Mouse (Mus musculus): ENCODE measurements at regions not wholly inside any gene's neighbourhood (a gene's known extent, or its start where the extent isn't known, plus 50 kb on each side); places are given as distances from the start of the nearest gene placed in this dataset.
A peak's percentile ranks its signal among the peaks of the same experiment; 100 is the strongest.

DNA sequence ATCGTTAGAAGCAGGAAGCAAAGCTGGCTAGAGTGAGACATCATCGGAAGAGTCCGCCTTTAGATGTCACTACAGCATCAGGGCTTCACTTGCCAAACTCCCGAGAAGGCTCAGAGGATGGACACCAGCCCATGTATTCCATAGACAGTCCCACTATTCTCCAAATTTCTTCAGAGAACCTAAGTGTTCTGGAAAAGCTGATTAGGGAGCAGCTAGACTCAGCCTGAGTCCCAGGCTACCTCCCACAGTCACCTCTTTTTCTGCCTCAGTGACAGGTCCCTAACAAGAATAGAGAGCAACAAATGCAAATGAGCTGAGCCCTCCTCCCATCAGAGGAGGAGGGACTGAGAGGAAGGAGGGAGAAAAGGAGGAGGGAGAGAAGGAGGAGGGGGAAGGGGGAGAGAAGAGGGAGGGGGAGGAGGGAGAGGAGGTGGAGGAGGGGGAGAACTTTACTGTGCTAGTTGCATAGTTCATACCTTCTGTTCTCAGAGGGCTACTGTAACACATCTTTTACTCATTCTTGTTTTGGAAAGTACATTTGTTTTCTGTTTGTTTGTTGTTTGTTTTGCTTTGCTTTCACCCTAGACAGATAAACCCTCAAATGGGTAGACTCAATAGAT lies 465.8 kb downstream of the Tmem182 start:
- Histone ChIP-seq H3K36me3 (ENCODE audit: control insufficient read depth, insufficient read depth, low read length) (no peaks in the 10 kb centered on the region), H3K4me3 (ENCODE audit: low read depth, low read length) (no peak overlapping the region), H3K27ac (ENCODE audit: low read length) (no peak overlapping the region), H3K4me1 (ENCODE audit: control insufficient read depth, insufficient read depth, low read length) (peaks cover 26% of the 10 kb centered on the region), H3K27me3 (ENCODE audit: control insufficient read depth, insufficient read depth, low read depth, low read length) (no peaks in the 10 kb centered on the region), H3K9ac (ENCODE audit: low read depth, low read length) (no peak overlapping the region), H3K4me2 (ENCODE audit: low read length) (no peak overlapping the region), H3K9me3 (replicated peaks; ENCODE audit: control insufficient read depth, low read length, poor library complexity, severe bottlenecking) (no peaks in the 10 kb centered on the region)
- peak; percentile 73 for ATAC-seq
- WGBS, result 4% methylated on average over 4 of the region's 4 CpGs

DNA sequence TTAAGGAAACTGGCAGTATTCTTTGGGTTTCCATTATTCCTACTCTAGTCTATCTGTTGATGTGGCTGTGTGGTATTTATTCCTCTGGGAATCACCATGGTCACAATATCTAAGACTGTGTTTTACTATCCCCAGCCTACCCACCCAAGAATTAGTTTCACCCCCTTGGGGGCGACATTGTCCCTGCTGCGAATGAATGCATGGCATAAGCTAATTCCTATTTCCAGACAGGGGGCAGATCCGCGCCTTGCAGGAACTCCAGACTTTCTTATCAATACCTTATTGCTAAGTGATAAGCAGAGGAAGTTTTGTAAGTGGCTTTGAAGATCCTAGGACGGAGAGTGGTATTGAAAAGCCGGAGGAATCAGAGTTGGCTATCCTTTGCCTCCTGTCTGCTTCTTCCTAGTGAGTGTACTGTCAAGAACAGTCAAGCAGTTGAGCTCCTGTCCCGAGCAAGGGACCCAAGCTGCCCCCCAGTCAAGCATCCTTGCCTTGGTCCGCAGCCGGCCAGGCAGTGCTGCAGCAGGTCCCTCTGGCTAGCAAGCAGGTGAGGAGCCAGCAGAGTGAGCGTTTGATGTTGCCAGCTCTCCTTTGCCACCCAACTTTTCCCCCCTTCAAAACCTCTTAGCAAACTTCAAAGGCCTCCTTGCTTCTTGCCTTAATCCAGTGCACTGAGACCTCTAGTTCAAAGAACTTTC lies 469.3 kb downstream of the Tmem182 start:
- Histone ChIP-seq H3K4me1 (ENCODE audit: control insufficient read depth, insufficient read depth, low read length) (peaks cover 30% of the 10 kb centered on the region), H3K9ac (ENCODE audit: low read depth, low read length) (peak overlapping the region; percentile 26; the same call in 1 of the 2 replicates), H3K27ac (ENCODE audit: low read length) (peak overlapping the region; percentile 33), H3K9me3 (replicated peaks; ENCODE audit: control insufficient read depth, low read length, poor library complexity, severe bottlenecking) (no peaks in the 10 kb centered on the region; the same call in 1 of the 2 replicates), H3K36me3 (ENCODE audit: control insufficient read depth, insufficient read depth, low read length) (no peaks in the 10 kb centered on the region), H3K4me3 (ENCODE audit: low read depth, low read length) (peak overlapping the region; percentile 4; the same call in 1 of the 2 replicates), H3K27me3 (ENCODE audit: control insufficient read depth, insufficient read depth, low read depth, low read length) (no peaks in the 10 kb centered on the region), H3K4me2 (ENCODE audit: low read length) (peak overlapping the region; percentile 45)
- WGBS, result 2% methylated on average over 10 of the region's 10 CpGs
- peak; percentile 69; the same call in 1 of the 2 replicates for ATAC-seq

DNA sequence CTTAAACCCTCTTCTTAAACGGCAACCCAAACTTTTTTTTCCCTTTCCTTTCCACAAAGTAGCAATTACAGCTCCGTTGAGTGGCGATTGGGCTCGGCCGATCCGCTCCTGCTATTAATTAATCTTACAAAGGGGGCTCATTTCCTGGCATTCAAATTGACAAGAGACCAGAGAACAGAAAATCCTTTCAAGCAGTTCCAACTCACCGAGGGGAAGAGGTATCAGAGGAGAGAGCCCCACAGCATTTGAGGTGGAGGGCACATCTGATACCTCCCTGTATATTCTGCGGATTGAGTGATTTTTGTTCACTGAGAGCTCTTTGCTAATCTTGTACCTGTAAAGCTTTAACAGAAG lies 469.8 kb downstream of the Tmem182 start:
- Histone ChIP-seq H3K4me3 (ENCODE audit: low read depth, low read length) (peak overlapping the region; percentile 4; the same call in 1 of the 2 replicates), H3K36me3 (ENCODE audit: control insufficient read depth, insufficient read depth, low read length) (no peaks in the 10 kb centered on the region), H3K9me3 (replicated peaks; ENCODE audit: control insufficient read depth, low read length, poor library complexity, severe bottlenecking) (peaks cover 3% of the 10 kb centered on the region; the same call in 1 of the 2 replicates), H3K27me3 (ENCODE audit: control insufficient read depth, insufficient read depth, low read depth, low read length) (no peaks in the 10 kb centered on the region), H3K27ac (ENCODE audit: low read length) (peak overlapping the region; percentile 33), H3K9ac (ENCODE audit: low read depth, low read length) (peak overlapping the region; percentile 35; the same call in 1 of the 2 replicates), H3K4me1 (ENCODE audit: control insufficient read depth, insufficient read depth, low read length) (peaks cover 30% of the 10 kb centered on the region), H3K4me2 (ENCODE audit: low read length) (peak overlapping the region; percentile 45)
- 2% methylated on average over 8 of the region's 8 CpGs for WGBS
- no peak for ATAC-seq

GRCm38 (mm10) chr1:41275642-41276041 lies 470.2 kb downstream of the Tmem182 start:
- no peaks in the 10 kb centered on the region for H3K36me3 ChIP-seq (ENCODE audit: control insufficient read depth, insufficient read depth, low read length)
- 6% methylated on average over 6 of the region's 6 CpGs for WGBS
- peak overlapping the region; percentile 45 for H3K4me2 ChIP-seq (ENCODE audit: low read length)
- ATAC-seq, result no peak
- peaks cover 4% of the 10 kb centered on the region; the same call in 1 of the 2 replicates for H3K9me3 ChIP-seq (replicated peaks; ENCODE audit: control insufficient read depth, low read length, poor library complexity, severe bottlenecking)
- H3K4me3 ChIP-seq (ENCODE audit: low read depth, low read length), result no peak overlapping the region
- peaks cover 30% of the 10 kb centered on the region for H3K4me1 ChIP-seq (ENCODE audit: control insufficient read depth, insufficient read depth, low read length)
- H3K9ac ChIP-seq (ENCODE audit: low read depth, low read length), result no peak overlapping the region; the same call in 1 of the 2 replicates
- no peaks in the 10 kb centered on the region for H3K27me3 ChIP-seq (ENCODE audit: control insufficient read depth, insufficient read depth, low read depth, low read length)
- H3K27ac ChIP-seq (ENCODE audit: low read length), result peak overlapping the region; percentile 33

DNA sequence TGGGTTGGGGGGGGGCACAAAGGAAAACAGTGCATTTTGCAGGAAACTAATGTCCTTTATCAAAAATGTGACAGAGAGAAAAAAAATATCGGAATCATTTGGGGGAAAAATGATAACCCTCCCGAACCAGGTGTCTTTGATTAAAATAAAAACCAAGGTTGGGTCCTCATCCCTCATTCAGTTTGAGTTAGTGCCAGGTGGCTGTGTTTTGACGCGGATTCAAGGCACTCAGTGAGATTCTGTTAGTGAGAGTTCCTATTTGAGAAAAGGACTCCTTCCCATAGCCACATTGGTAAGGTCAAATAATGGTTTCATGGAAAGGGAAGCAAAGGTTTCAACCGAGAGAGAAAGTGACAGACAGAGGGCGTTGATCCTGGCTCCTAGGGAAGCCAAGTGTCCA lies 470.9 kb downstream of the Tmem182 start:
- Histone ChIP-seq H3K9me3 (replicated peaks; ENCODE audit: control insufficient read depth, low read length, poor library complexity, severe bottlenecking) (peaks cover 4% of the 10 kb centered on the region; the same call in 1 of the 2 replicates), H3K4me2 (ENCODE audit: low read length) (no peak overlapping the region), H3K27me3 (ENCODE audit: control insufficient read depth, insufficient read depth, low read depth, low read length) (no peaks in the 10 kb centered on the region), H3K9ac (ENCODE audit: low read depth, low read length) (no peak overlapping the region), H3K4me3 (ENCODE audit: low read depth, low read length) (no peak overlapping the region), H3K4me1 (ENCODE audit: control insufficient read depth, insufficient read depth, low read length) (peaks cover 27% of the 10 kb centered on the region), H3K27ac (ENCODE audit: low read length) (no peak overlapping the region), H3K36me3 (ENCODE audit: control insufficient read depth, insufficient read depth, low read length) (no peaks in the 10 kb centered on the region)
- no peak for ATAC-seq
- 37% methylated on average over 6 of the region's 6 CpGs for WGBS

GRCm38 (mm10) chr1:41285221-41285620 lies 479.8 kb downstream of the Tmem182 start:
- no peak for ATAC-seq
- H3K27me3 ChIP-seq (ENCODE audit: control insufficient read depth, insufficient read depth, low read depth, low read length), result no peaks in the 10 kb centered on the region
- H3K4me3 ChIP-seq (ENCODE audit: low read depth, low read length), result no peak overlapping the region
- no peak overlapping the region for H3K4me2 ChIP-seq (ENCODE audit: low read length)
- no peak overlapping the region for H3K27ac ChIP-seq (ENCODE audit: low read length)
- H3K36me3 ChIP-seq (ENCODE audit: control insufficient read depth, insufficient read depth, low read length), result no peaks in the 10 kb centered on the region
- H3K9ac ChIP-seq (ENCODE audit: low read depth, low read length), result no peak overlapping the region
- 82% methylated on average over 9 of the region's 9 CpGs for WGBS
- 0 out of 2 replicates have a peak, but pooled peaks cover 2% of the 10 kb centered on the region for H3K9me3 ChIP-seq (replicated peaks; ENCODE audit: control insufficient read depth, low read length, poor library complexity, severe bottlenecking)
- H3K4me1 ChIP-seq (ENCODE audit: control insufficient read depth, insufficient read depth, low read length), result no peaks in the 10 kb centered on the region

GRCm38 (mm10) chr1:41286221-41286620 lies 480.8 kb downstream of the Tmem182 start:
- Histone ChIP-seq H3K27me3 (ENCODE audit: control insufficient read depth, insufficient read depth, low read depth, low read length) (no peaks in the 10 kb centered on the region), H3K36me3 (ENCODE audit: control insufficient read depth, insufficient read depth, low read length) (no peaks in the 10 kb centered on the region), H3K4me2 (ENCODE audit: low read length) (no peak overlapping the region), H3K9ac (ENCODE audit: low read depth, low read length) (no peak overlapping the region), H3K4me1 (ENCODE audit: control insufficient read depth, insufficient read depth, low read length) (no peaks in the 10 kb centered on the region), H3K27ac (ENCODE audit: low read length) (no peak overlapping the region), H3K9me3 (replicated peaks; ENCODE audit: control insufficient read depth, low read length, poor library complexity, severe bottlenecking) (no peaks in the 10 kb centered on the region), H3K4me3 (ENCODE audit: low read depth, low read length) (no peak overlapping the region)
- WGBS, result 93% methylated on average over 9 of the region's 9 CpGs
- no peak for ATAC-seq

- H3K9ac ChIP-seq (ENCODE audit: low read depth, low read length), result no peak overlapping the region
- H3K36me3 ChIP-seq (ENCODE audit: control insufficient read depth, insufficient read depth, low read length), result no peaks in the 10 kb centered on the region
- H3K27ac ChIP-seq (ENCODE audit: low read length), result no peak overlapping the region
- ATAC-seq, result no peak
- H3K27me3 ChIP-seq (ENCODE audit: control insufficient read depth, insufficient read depth, low read depth, low read length), result no peaks in the 10 kb centered on the region
- H3K4me1 ChIP-seq (ENCODE audit: control insufficient read depth, insufficient read depth, low read length), result no peaks in the 10 kb centered on the region
- no peaks in the 10 kb centered on the region for H3K9me3 ChIP-seq (replicated peaks; ENCODE audit: control insufficient read depth, low read length, poor library complexity, severe bottlenecking)
- 14% methylated on average over 3 of the region's 3 CpGs for WGBS
- H3K4me3 ChIP-seq (ENCODE audit: low read depth, low read length), result no peak overlapping the region
- H3K4me2 ChIP-seq (ENCODE audit: low read length), result no peak overlapping the region
Measured at GRCm38 (mm10) chr1:41326861-41327480, 521.6 kb downstream of the Tmem182 start.

Data from midbrain, embryonic 16.5 days (tissue).